Mouse (Mus musculus): Measurements from ENCODE around the gene Taf9b. TPM values are rescaled to one million over a fixed set of nuclear protein-coding genes. Genes with fewer than 3 reads are reported as not detected.
A peak's percentile ranks its signal among the peaks of the same experiment; 100 is the strongest.

Taf9b gene
- polyA plus RNA-seq, 1 experiment, result 11.0 TPM

DNA sequence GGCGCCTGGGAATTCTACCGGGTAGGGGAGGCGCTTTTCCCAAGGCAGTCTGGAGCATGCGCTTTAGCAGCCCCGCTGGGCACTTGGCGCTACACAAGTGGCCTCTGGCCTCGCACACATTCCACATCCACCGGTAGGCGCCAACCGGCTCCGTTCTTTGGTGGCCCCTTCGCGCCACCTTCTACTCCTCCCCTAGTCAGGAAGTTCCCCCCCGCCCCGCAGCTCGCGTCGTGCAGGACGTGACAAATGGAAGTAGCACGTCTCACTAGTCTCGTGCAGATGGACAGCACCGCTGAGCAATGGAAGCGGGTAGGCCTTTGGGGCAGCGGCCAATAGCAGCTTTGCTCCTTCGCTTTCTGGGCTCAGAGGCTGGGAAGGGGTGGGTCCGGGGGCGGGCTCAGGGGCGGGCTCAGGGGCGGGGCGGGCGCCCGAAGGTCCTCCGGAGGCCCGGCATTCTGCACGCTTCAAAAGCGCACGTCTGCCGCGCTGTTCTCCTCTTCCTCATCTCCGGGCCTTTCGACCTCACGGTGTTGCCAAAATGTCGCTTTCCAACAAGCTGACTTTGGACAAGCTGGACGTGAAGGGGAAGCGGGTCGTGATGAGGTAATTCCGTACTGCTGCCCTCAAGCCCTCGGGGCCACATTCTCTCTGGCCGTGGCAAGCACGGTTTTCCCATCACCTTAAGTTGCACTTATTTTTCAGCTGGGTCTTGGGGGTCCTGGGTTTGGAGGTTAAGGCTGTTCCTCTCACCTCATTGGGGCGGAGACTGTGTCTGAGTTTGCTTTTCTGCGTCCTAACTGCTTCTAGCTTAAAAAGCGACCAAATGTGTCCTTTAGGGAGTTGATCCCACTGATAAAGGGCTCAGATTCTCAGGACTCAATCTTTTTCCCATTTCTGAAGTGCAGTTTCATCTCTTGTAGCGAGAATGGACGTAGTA is 34.0 kb downstream of the Taf9b start, which contains the start of gene Pgk1:
TSS of gene Pgk1 (plus strand) at position 388 of the 937 bp plus-strand sequence.
- Histone ChIP-seq H3K4me3 (replicated peaks; ENCODE audit: extremely low read depth, low read depth, low read length) (peak within 1 kb of the TSS; percentile 77), H3K4me1 (ENCODE audit: control insufficient read depth, insufficient read depth, low read length) (no peaks in the 10 kb centered on the region; the same call in 1 of the 2 replicates)
- DNase-seq, result peak; percentile 82
- 18% methylated on average over 55 of the region's 55 CpGs for WGBS
- TF ChIP-seq POLR2A (IDR thresholded peaks at IDR 0.05; ENCODE audit: borderline replicate concordance, extremely low read depth, low read depth, low read length) (peak; percentile 54; the same call in 1 of the 2 replicates), CTCF (IDR thresholded peaks at IDR 0.05; ENCODE audit: insufficient read depth, low read length) (no peak)

DNA sequence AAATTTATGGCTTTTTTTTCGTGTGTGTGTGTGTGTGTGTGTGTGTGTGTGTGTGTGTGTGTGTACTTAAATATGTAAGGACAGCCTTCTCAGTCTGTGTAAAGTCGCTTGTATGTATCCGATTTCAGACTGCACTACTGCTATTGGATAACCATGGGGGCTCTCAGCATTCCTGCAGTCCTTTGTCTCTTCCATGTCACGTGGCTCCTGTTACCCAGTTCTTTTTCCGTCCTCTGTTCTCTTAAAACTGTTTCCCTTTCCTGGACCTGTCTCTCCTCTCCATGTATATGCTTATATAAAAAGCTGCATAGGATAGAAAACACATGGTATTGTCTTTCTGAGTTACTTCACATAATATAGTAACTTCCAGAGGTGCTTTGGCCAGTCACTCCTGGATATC is 35.3 kb downstream of the Taf9b start:
- no peak overlapping the region for H3K4me3 ChIP-seq (replicated peaks; ENCODE audit: extremely low read depth, low read depth, low read length)
- DNase-seq, result no peak
- H3K4me1 ChIP-seq (ENCODE audit: control insufficient read depth, insufficient read depth, low read length), result no peaks in the 10 kb centered on the region; the same call in 1 of the 2 replicates
- 37% methylated on average over 5 of the region's 5 CpGs for WGBS
- no peak for TF ChIP-seq POLR2A (IDR thresholded peaks at IDR 0.05; ENCODE audit: borderline replicate concordance, extremely low read depth, low read depth, low read length)
- no peak for TF ChIP-seq CTCF (IDR thresholded peaks at IDR 0.05; ENCODE audit: insufficient read depth, low read length)

DNA sequence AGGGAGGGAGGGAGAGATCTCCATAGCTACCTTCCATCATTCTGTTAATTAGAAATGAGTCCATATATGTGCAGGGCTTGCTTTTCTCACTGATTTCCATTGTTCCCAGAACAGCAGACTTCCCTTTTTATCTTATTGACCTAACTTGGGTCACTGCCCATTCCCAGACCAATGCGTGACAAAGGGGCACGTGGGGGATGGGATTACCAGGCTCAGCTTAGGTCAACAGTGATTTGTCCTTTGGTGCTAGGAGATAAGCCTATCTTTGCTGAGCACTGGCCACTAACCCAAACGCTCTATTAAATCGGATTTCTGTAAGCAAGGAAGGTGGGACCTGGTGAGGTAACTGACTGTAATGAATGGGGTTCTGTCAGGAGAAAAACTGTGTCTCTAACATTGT is 36.7 kb downstream of the Taf9b start:
- WGBS, result 44% methylated on average over 4 of the region's 4 CpGs
- no peak for TF ChIP-seq POLR2A (IDR thresholded peaks at IDR 0.05; ENCODE audit: borderline replicate concordance, extremely low read depth, low read depth, low read length)
- TF ChIP-seq CTCF (IDR thresholded peaks at IDR 0.05; ENCODE audit: insufficient read depth, low read length), result no peak
- no peak for DNase-seq

DNA sequence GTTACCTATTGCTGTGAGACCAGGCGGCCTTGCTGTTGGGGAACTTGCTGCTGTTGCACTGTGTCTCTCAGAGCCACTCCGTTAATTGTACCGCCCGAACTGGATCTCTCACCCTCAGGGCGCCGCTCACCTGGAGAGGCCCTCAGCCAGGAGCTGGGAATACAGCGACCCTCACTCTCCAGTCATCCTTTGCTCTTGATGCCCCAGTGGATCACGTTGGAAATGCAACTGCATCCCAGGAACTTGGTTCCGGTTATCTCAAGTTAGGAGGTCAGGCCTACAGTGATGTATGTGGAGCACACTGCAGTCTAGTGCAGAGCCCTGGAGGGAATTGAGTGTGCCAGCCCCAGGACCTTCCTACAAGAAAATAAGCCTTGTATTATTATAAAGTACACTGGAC is 44.6 kb downstream of the Taf9b start:
- 64% methylated on average over 9 of the region's 9 CpGs for WGBS
- no peak for DNase-seq
- H3K4me1 ChIP-seq (ENCODE audit: control insufficient read depth, insufficient read depth, low read length), result no peaks in the 10 kb centered on the region
- no peak for TF ChIP-seq CTCF (IDR thresholded peaks at IDR 0.05; ENCODE audit: insufficient read depth, low read length)
- TF ChIP-seq POLR2A (IDR thresholded peaks at IDR 0.05; ENCODE audit: borderline replicate concordance, extremely low read depth, low read depth, low read length), result no peak
- no peak overlapping the region for H3K4me3 ChIP-seq (replicated peaks; ENCODE audit: extremely low read depth, low read depth, low read length)

More for the DNA sequence above, 36.7 kb downstream of the Taf9b start:
- Histone ChIP-seq H3K4me1 (ENCODE audit: control insufficient read depth, insufficient read depth, low read length) (no peaks in the 10 kb centered on the region), H3K4me3 (replicated peaks; ENCODE audit: extremely low read depth, low read depth, low read length) (no peak overlapping the region)

DNA sequence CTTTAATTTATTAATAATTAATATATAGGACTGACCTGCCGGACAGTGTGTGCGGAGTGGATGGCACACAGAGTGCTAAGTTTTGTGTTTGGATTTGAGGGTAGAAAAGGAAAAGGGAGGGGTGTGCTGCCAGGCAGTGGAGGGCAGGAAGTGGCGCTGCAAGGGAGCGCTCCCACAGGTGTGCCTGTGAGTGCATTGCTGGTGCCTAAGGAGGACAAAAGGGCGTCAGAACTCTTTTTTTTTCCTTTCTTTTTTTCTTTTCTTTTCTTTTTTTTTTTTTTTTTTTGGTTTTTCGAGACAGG is 49.2 kb downstream of the Taf9b start:
- Histone ChIP-seq H3K4me1 (ENCODE audit: control insufficient read depth, insufficient read depth, low read length) (no peaks in the 10 kb centered on the region), H3K4me3 (replicated peaks; ENCODE audit: extremely low read depth, low read depth, low read length) (no peak overlapping the region)
- WGBS, result 52% methylated on average over 6 of the region's 6 CpGs
- TF ChIP-seq CTCF (IDR thresholded peaks at IDR 0.05; ENCODE audit: insufficient read depth, low read length), result no peak
- no peak for TF ChIP-seq POLR2A (IDR thresholded peaks at IDR 0.05; ENCODE audit: borderline replicate concordance, extremely low read depth, low read depth, low read length)
- DNase-seq, result no peak

DNA sequence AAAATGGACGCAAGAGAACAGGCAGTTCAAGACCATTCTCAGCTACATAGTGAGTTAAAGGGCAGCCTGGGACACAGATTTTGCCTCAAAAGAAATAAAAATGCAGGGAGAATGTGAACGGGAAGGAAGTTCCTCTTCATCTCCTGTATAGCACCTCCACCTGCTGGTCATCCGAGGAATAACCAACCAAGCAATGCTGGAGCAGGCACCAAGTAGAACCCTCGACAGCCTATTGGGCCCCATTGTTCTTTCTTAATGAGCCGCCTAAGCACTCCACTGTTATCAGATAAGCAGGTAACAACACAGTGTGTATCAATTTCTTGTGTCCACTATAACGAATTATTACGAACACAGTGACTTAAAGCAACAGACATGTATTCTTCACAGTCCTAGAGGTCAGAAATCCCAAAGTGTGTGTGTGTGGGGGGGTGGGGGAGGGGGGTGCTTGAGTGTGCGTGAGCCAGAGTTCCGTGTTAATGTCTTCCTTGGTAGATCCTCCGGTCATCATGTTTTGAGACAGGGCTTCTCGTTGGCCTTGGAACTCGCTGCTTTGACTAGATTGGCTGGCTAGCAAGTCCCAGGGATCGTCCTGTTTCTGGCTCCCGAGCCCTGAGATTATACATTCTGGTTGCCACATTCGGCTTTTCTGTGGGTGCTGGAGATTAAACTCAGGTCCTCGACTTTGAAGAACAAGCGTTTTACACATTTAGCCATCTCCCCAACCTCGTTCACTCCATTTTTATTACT is 49.7 kb downstream of the Taf9b start:
- TF ChIP-seq CTCF (IDR thresholded peaks at IDR 0.05; ENCODE audit: insufficient read depth, low read length) (peak; percentile 55), POLR2A (IDR thresholded peaks at IDR 0.05; ENCODE audit: borderline replicate concordance, extremely low read depth, low read depth, low read length) (no peak)
- DNase-seq, result peak; percentile 50
- peak overlapping the region; percentile 33 for H3K4me3 ChIP-seq (replicated peaks; ENCODE audit: extremely low read depth, low read depth, low read length)
- no peaks in the 10 kb centered on the region for H3K4me1 ChIP-seq (ENCODE audit: control insufficient read depth, insufficient read depth, low read length)
- WGBS, result 34% methylated on average over 18 of the region's 18 CpGs

DNA sequence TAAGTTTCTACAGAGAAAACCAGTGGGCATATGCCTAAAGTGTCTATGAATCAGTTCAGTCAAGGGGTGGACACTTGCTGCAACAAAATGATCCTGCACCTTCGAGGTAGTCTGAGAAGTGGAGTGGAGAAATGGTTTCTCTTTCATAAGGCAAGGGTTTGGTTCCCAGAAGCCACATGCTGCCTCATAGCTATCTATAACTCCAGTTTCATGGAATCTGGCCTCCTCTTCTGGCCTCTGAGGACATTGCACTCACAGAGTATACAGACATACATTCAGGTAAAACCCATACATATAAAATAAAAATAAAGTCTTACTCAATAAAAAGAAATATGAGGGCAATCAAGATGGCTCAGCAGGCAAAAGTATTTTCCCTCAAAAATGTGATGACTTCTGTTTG is 55.9 kb downstream of the Taf9b start:
- no peak for DNase-seq
- Histone ChIP-seq H3K4me3 (replicated peaks; ENCODE audit: extremely low read depth, low read depth, low read length) (no peak overlapping the region), H3K4me1 (ENCODE audit: control insufficient read depth, insufficient read depth, low read length) (no peaks in the 10 kb centered on the region)
- no peak for TF ChIP-seq CTCF (IDR thresholded peaks at IDR 0.05; ENCODE audit: insufficient read depth, low read length)
- no peak for TF ChIP-seq POLR2A (IDR thresholded peaks at IDR 0.05; ENCODE audit: borderline replicate concordance, extremely low read depth, low read depth, low read length)
- 53% methylated on average over 1 of the region's 1 CpGs for WGBS

DNA sequence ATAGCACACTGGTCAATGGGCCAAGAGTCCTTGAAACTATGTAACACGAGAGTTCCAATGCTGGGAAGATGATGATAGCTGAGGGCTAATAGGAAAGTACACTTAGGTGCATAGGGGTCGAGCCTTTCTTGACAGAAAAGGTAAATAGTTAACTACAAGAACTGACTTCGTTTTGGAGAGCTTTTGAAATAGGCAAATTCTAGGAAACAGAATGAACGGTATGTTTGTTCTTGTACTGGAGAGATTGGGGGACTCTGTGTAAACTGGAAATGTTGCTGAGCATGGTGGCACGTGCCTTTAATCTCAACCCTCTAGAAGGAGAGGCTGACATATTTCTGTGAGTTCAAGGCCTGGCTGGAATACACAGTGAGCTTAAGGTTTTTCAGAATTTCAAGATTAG is 56.4 kb downstream of the Taf9b start:
- no peaks in the 10 kb centered on the region for H3K4me1 ChIP-seq (ENCODE audit: control insufficient read depth, insufficient read depth, low read length)
- TF ChIP-seq POLR2A (IDR thresholded peaks at IDR 0.05; ENCODE audit: borderline replicate concordance, extremely low read depth, low read depth, low read length) (no peak), CTCF (IDR thresholded peaks at IDR 0.05; ENCODE audit: insufficient read depth, low read length) (no peak)
- 51% methylated on average over 5 of the region's 5 CpGs for WGBS
- no peak overlapping the region for H3K4me3 ChIP-seq (replicated peaks; ENCODE audit: extremely low read depth, low read depth, low read length)
- no peak for DNase-seq

DNA sequence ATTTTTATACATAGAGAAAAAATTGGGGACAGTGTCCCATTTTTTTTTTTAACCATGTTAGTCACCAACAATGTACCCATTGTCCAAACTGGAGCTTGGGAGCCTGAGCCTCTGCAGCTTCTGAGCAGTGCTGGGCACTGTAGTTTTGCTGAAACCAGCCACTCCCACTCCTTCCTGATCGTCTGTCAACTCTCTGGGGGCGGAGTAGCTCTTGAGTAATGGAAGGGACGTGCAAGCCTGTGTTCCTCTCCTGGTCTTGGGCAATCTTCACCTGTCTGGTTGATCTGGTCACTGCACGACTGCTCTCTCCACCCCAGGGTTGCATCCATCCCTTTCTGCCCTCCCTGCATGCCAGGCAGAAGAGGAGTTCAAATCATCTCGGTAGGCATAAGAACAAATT is 57.0 kb downstream of the Taf9b start:
- Histone ChIP-seq H3K4me1 (ENCODE audit: control insufficient read depth, insufficient read depth, low read length) (no peaks in the 10 kb centered on the region), H3K4me3 (replicated peaks; ENCODE audit: extremely low read depth, low read depth, low read length) (no peak overlapping the region)
- no peak for DNase-seq
- 40% methylated on average over 5 of the region's 5 CpGs for WGBS
- TF ChIP-seq CTCF (IDR thresholded peaks at IDR 0.05; ENCODE audit: insufficient read depth, low read length) (no peak), POLR2A (IDR thresholded peaks at IDR 0.05; ENCODE audit: borderline replicate concordance, extremely low read depth, low read depth, low read length) (no peak)

Other genes starting within 250 kb of the Taf9b start
- gene Magt1, start 209.3 kb downstream of the Taf9b start, polyA plus RNA-seq (2012; rRNA removed), result 4.5 and 7.9 TPM in 2 replicates
- 42.6 and 60.5 TPM in 2 replicates for gene Cox7b, start 205.5 kb downstream of the Taf9b start, polyA plus RNA-seq (2012; rRNA removed)
- 5.4 and 7.9 TPM in 2 replicates for gene Atp7a, start 193.9 kb downstream of the Taf9b start, polyA plus RNA-seq (2012; rRNA removed)
- 1.4 and 2.0 TPM in 2 replicates for gene Tlr13, start 78.0 kb downstream of the Taf9b start, polyA plus RNA-seq (2012; rRNA removed)
- 32.1 and 64.4 TPM in 2 replicates for gene Pgk1, start 34.1 kb downstream of the Taf9b start, polyA plus RNA-seq (2012; rRNA removed)
- gene Fnd3c2, start 34.2 kb upstream of the Taf9b start, polyA plus RNA-seq (2012; rRNA removed), result not detected in 2 replicates

Measured in lung, adult 2 months (tissue).